Mouse (Mus musculus) C2C12 (cell line): Measurements from ENCODE around the gene Antxr1.
"Not testable (repeated sequence)": the region's sequence is repeated elsewhere in the genome, so short reads cannot be mapped to it uniquely, and the experiment has no call there.

ENCODE experiments used
- CTCF ChIP-seq: IDR thresholded peaks from one replicate; pipeline ENCODE4 v1.5.1; 2011; ENCODE audit not compliant: control insufficient read depth, insufficient read depth, insufficient read length
- MAX ChIP-seq: IDR thresholded peaks from one replicate; pipeline ENCODE4 v1.6.1; 2011; ENCODE audit warnings: mild to moderate bottlenecking, control low read depth
- MYOD1 ChIP-seq: IDR thresholded peaks from one replicate; pipeline ENCODE4 v1.6.1; 2011; ENCODE audit warnings: low read depth; ENCODE audit not compliant: control insufficient read depth, insufficient read length
- USF1 ChIP-seq: IDR thresholded peaks from one replicate; pipeline ENCODE4 v1.6.1; 2011; ENCODE audit warnings: low read depth, mild to moderate bottlenecking, control low read depth, moderate library complexity

GRCm38 (mm10) chr6:87093631-87094030 lies 242.0 kb downstream of the Antxr1 start:
- not testable (repeated sequence) for TF ChIP-seq CTCF, MYOD1, MAX, USF1
